Comparison of ENCODE assay signal across 8 mouse cellular contexts in the genomic region with DNA sequence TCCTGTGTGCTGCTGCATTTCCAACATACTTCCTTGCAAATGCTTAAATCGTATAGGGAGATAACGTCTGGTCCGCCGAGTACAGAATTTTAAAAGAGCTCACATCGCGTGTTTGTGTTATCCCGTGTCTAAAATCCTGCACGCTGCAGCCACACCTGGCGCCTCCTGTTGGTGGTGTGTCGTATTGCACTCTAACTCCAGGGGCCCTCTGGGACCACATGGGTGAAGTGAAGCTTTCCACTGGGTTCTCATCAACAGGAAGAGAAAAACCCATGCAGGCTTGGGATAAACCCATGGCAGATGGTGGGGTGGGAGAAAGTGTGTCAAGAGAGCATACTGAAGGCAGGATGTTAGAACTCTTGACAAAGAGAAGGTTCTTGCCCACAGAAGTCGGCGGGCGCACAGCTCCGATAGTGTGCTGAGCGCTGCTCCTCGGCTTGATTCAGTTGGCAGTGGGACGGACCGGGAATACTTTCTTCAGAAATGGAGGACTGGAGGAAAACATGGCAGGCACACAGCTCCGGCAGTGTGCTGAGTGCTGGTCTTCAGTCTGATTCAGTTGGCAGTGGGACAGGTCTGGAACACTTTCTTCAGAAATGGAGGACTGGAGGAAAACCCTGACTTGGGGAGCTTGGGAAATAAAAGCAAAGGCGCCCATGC.
DNase-seq lines count a peak whose midpoint lies in the region; ATAC-seq and TF ChIP-seq lines count a peak whose summit lies in the region.

No protein-coding gene starts in this region.

- H3K9me3 ChIP-seq in forebrain, embryonic 15.5 days = no peaks in the 10 kb centered on the region

- H3K27me3 ChIP-seq in cerebellum, adult 2 months (ENCODE audit: control insufficient read depth, insufficient read depth, low read length) = no peaks in the 10 kb centered on the region
- H3K27me3 ChIP-seq in forebrain, embryonic 15.5 days = no peaks in the 10 kb centered on the region

- peak; percentile 52 for TF ChIP-seq CTCF in lung, adult 2 months (IDR thresholded peaks at IDR 0.05; ENCODE audit: insufficient read depth, low read length)
- peak; percentile 60; the same call in 1 of the 2 replicates for TF ChIP-seq CTCF in cerebellum, adult 2 months (IDR thresholded peaks at IDR 0.05; ENCODE audit: borderline replicate concordance, insufficient read depth, low read depth, low read length)

- no peak overlapping the region for H3K9ac ChIP-seq in forebrain, embryonic 15.5 days (replicated peaks)

- 78% methylated on average over 20 of the region's 20 CpGs for WGBS in lung, adult 2 months
- 35% methylated on average over 20 of the region's 20 CpGs for WGBS in cerebellum, adult 2 months
- WGBS in forebrain, embryonic 15.5 days = 56% methylated on average over 20 of the region's 20 CpGs

- peak overlapping the region; percentile 90 for H3K27ac ChIP-seq in cerebellum, adult 2 months (ENCODE audit: insufficient read depth, low read length)
- H3K27ac ChIP-seq in forebrain, embryonic 15.5 days (replicated peaks) = peak overlapping the region; percentile 78

- H3K4me1 ChIP-seq in lung, adult 2 months (ENCODE audit: control insufficient read depth, insufficient read depth, low read length) = no peaks in the 10 kb centered on the region
- H3K4me1 ChIP-seq in cerebellum, adult 2 months (ENCODE audit: control insufficient read depth, insufficient read depth, low read length) = peaks cover 39% of the 10 kb centered on the region
- peaks cover 25% of the 10 kb centered on the region for H3K4me1 ChIP-seq in forebrain, embryonic 15.5 days

- DNase-seq in lung, adult 2 months = no peak
- DNase-seq in lung, postnatal 14 days = no peak
- peak; percentile 47 to 55 for DNase-seq in cerebellum, adult 2 months
- peak; percentile 23 for DNase-seq in neural tube, embryonic 10.5 days (ENCODE audit: extremely low spot score, low spot score)
- no peak for DNase-seq in spleen, postnatal 14 days (ENCODE audit: low spot score in 2 of 2)
- DNase-seq in left cerebral cortex, postnatal 36 days (ENCODE audit: low spot score in 2 of 2) = no peak
- no peak for DNase-seq in right cerebral cortex, postnatal 10 days (ENCODE audit: low spot score in 2 of 2)

- no peaks in the 10 kb centered on the region for H3K36me3 ChIP-seq in forebrain, embryonic 15.5 days

- peak overlapping the region; percentile 26 for H3K4me2 ChIP-seq in forebrain, embryonic 15.5 days (replicated peaks)

- peak; percentile 67 for ATAC-seq in forebrain, embryonic 15.5 days (replicated peaks)

- H3K4me3 ChIP-seq in lung, adult 2 months (replicated peaks; ENCODE audit: extremely low read depth, low read depth, low read length) = no peak overlapping the region
- no peak overlapping the region for H3K4me3 ChIP-seq in cerebellum, adult 2 months (replicated peaks; ENCODE audit: insufficient read depth, low read depth, low read length)
- no peak overlapping the region for H3K4me3 ChIP-seq in forebrain, embryonic 15.5 days

- no peak for TF ChIP-seq POLR2A in lung, adult 2 months (IDR thresholded peaks at IDR 0.05; ENCODE audit: borderline replicate concordance, extremely low read depth, low read depth, low read length)
- TF ChIP-seq POLR2A in cerebellum, adult 2 months (IDR thresholded peaks at IDR 0.05; ENCODE audit: borderline replicate concordance, insufficient read depth, low read length) = no peak

- intact Hi-C loops in left cerebral cortex, postnatal 36 days (cut with DNase I) = loop anchor here (5.0 kb wide), 1 partner anchor 252 kb away; a partner anchor contains a TSS

Comparison
In these comparisons a context has a peak if more than half of its experiments do, and no peak if none do; other contexts are left out.
1. DNase-seq: peak in cerebellum, adult 2 months (2 of 2) and neural tube, embryonic 10.5 days (single experiment); none in lung, adult 2 months (single experiment), lung, postnatal 14 days (single experiment), spleen, postnatal 14 days (0 of 2), left cerebral cortex, postnatal 36 days (0 of 2) and right cerebral cortex, postnatal 10 days (0 of 2).